Mouse (Mus musculus) liver, embryonic 14.5 days (tissue): ENCODE measurements around the gene Oscar.

Experiments used
- CTCF ChIP-seq: IDR thresholded peaks from 2 replicates; pipeline ENCODE4 v1.5.1; 2016; ENCODE audit warnings: antibody characterized with exemption, low read depth, control low read depth
- EP300 ChIP-seq: IDR thresholded peaks from 2 replicates; pipeline ENCODE4 v1.6.1; 2016; ENCODE audit warnings: antibody characterized with exemption, low read depth

GRCm38 (mm10) chr7:3646188-3646587 is 30.2 kb upstream of the Oscar start:
- TF ChIP-seq CTCF, result no peak
- no peak for TF ChIP-seq EP300
